Mouse (Mus musculus) small intestine, adult 2 months (tissue): Measurements from ENCODE around the gene Clrn1.

Experiments used
- CTCF ChIP-seq: fragments of 200-500 bp; IDR thresholded peaks from 2 replicates; pipeline ENCODE4 v1.5.1; 2012; ENCODE audit warnings: low read depth, mild to moderate bottlenecking, control low read depth, inconsistent platforms, low read length, moderate library complexity, mixed read lengths; ENCODE audit not compliant: insufficient replicate concordance, insufficient read length; ENCODE audit errors: extremely low read depth
- POLR2A ChIP-seq: fragments of 200-500 bp; IDR thresholded peaks from 2 replicates; pipeline ENCODE4 v1.6.1; 2012; ENCODE audit warnings: low read depth, mild to moderate bottlenecking, control low read depth, inconsistent platforms, low read length, moderate library complexity

DNA sequence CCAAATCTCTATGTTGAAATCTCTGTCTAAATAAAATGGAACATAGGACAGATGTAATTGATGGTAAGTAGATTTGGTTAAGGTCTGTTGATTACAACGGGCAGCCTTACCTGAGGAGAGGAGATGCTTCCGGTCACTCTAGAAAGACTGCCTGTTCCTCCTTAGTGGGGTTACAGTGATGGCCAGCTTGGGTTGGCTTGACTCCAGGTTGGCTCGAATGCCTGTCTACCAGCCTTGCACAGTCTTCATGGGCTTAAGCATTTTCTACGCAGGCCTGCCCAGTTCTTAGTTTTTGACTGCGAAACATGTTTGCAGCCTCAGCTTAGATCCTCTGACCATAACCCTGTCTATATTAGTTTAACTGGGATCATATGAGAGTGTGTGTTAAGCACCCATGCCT, 76.5 kb downstream of the Clrn1 start:
- TF ChIP-seq CTCF (no peak), POLR2A (no peak)
